17 mouse cellular contexts compared by ENCODE assay signal in the genomic region with DNA sequence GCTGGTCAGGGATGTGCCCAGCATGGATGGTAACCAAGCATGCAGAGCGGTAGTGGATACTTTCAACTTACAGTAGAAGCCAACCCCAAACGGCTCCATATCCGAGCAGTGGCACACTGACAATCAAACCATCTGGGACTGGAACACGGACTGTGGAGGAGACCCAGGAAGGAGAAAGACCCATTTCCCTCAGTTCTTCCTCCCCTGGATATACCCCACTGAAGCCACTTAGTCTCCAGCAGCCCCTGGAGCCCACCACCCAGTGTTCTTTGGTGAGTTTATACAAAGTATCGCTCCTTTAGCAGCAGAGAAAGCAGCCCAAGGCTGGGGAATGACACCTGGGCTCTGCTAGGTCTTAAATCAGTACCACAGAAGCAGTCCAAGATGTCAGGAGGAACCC.
DNase-seq lines count a peak whose midpoint lies in the region; TF ChIP-seq lines count a peak whose summit lies in the region.
"Had no signal": no experiment of that assay in that cellular context is flagged by ENCODE, and none has a peak within 500 bp of the region (broad histone marks: within the 10 kb centered on the region; RNA-seq: fewer than 3 reads in every experiment).

No protein-coding gene starts in this region.

- no peaks in the 10 kb centered on the region for H3K9me3 ChIP-seq in heart, embryonic 10.5 days

- H3K27me3 ChIP-seq in cerebellum, adult 2 months (ENCODE audit: control insufficient read depth, insufficient read depth, low read length): no peaks in the 10 kb centered on the region
- H3K27me3 ChIP-seq in heart, embryonic 10.5 days (ENCODE audit: insufficient read depth, poor library complexity, severe bottlenecking): no peaks in the 10 kb centered on the region

- H3K36me3 ChIP-seq in heart, embryonic 10.5 days: peaks cover 17% of the 10 kb centered on the region; the same call in 1 of the 2 replicates
- H3K36me3 ChIP-seq: G1E had no signal

- peaks cover 70% of the 10 kb centered on the region for H3K4me1 ChIP-seq in cerebellum, adult 2 months (ENCODE audit: control insufficient read depth, insufficient read depth, low read length)
- H3K4me1 ChIP-seq in heart, embryonic 10.5 days: peaks cover 47% of the 10 kb centered on the region

- DNase-seq in cerebellum, adult 2 months: peak; percentile 55 to 56
- no peak for DNase-seq in cerebellum, adult 9-11 months
- peak; percentile 51 to 57 for DNase-seq in cerebellum, postnatal 25 days
- no peak for DNase-seq in cerebellum, adult 8-10 months
- DNase-seq in heart, embryonic 10.5 days (ENCODE audit: low spot score): no peak
- DNase-seq in heart, adult 11 months: no peak
- DNase-seq in layer of hippocampus, adult 2 months (ENCODE audit: low spot score in 2 of 2): no peak
- no peak for DNase-seq in layer of hippocampus, postnatal 25 days (ENCODE audit: extremely low spot score in 1 of 2, low spot score in 1 of 2)
- DNase-seq: adrenal gland, adult 2 months; adrenal gland, adult 8-10 months; adrenal gland, postnatal 10 days; adrenal gland, postnatal 14 days; adrenal gland, postnatal 25 days; adrenal gland, postnatal 36 days; B cell, adult 2 months; cerebellum, adult 11 months had no signal

- no peak for TF ChIP-seq POLR2A in cerebellum, adult 2 months (IDR thresholded peaks at IDR 0.05; ENCODE audit: borderline replicate concordance, insufficient read depth, low read length)

- 24% methylated on average over 5 of the region's 5 CpGs for WGBS in cerebellum, adult 2 months
- 86% methylated on average over 5 of the region's 5 CpGs for WGBS in heart, embryonic 10.5 days

- H3K4me3 ChIP-seq in cerebellum, adult 2 months (replicated peaks; ENCODE audit: insufficient read depth, low read depth, low read length): no peak overlapping the region
- no peak overlapping the region for H3K4me3 ChIP-seq in heart, embryonic 10.5 days
- H3K4me3 ChIP-seq in layer of hippocampus, adult 2 months: no peak overlapping the region

- TF ChIP-seq CTCF in cerebellum, adult 2 months (IDR thresholded peaks at IDR 0.05; ENCODE audit: borderline replicate concordance, insufficient read depth, low read depth, low read length): no peak
- TF ChIP-seq CTCF in layer of hippocampus, adult 2 months (conservative IDR thresholded peaks at IDR 0.05): no peak

- H3K27ac ChIP-seq in cerebellum, adult 2 months (ENCODE audit: insufficient read depth, low read length): peak overlapping the region; percentile 99
- H3K27ac ChIP-seq in heart, embryonic 10.5 days: 0 out of 2 replicates have a peak overlapping the region, but pooled peaks have one; percentile 16
- H3K27ac ChIP-seq in layer of hippocampus, adult 2 months: peak overlapping the region; percentile 53; the same call in 1 of the 2 replicates

Comparison
In these comparisons a context has a peak if more than half of its experiments do, and no peak if none do; other contexts are left out.
1. DNase-seq: peak in cerebellum, adult 2 months (2 of 2) and cerebellum, postnatal 25 days (2 of 2); none in cerebellum, adult 9-11 months (single experiment), cerebellum, adult 8-10 months (single experiment), heart, embryonic 10.5 days (single experiment), heart, adult 11 months (single experiment), layer of hippocampus, adult 2 months (0 of 2) and layer of hippocampus, postnatal 25 days (0 of 2).
2. H3K27ac ChIP-seq: peak in every context shown above with its lines; median percentile 99 in cerebellum, adult 2 months; 53 in layer of hippocampus, adult 2 months; 16 in heart, embryonic 10.5 days.